Mouse (Mus musculus): ENCODE measurements around the gene Myh3. TPM values are rescaled to one million over a fixed set of nuclear protein-coding genes. Genes with fewer than 3 reads are reported as not detected.

Myh3 gene
- polyA plus RNA-seq, 1 experiment, result 876 TPM

- Histone ChIP-seq H3K4me2 (ENCODE audit: low read depth) (peak overlapping the region; percentile 65), H3K79me2 (ENCODE audit: control insufficient read depth, insufficient read depth) (no peaks in the 10 kb centered on the region), H3K36me3 (ENCODE audit: control insufficient read depth, insufficient read depth) (no peaks in the 10 kb centered on the region), H3K27me3 (ENCODE audit: control insufficient read depth, insufficient read depth, insufficient read length) (no peaks in the 10 kb centered on the region), H3ac (ENCODE audit: control insufficient read depth, insufficient read length) (peak overlapping the region; percentile 15), H3K4me3 (peak overlapping the region; percentile 43)
- TF ChIP-seq E2F4 (IDR thresholded peaks at IDR 0.05; ENCODE audit: insufficient read depth) (no peak), SRF (IDR thresholded peaks at IDR 0.05; ENCODE audit: control insufficient read depth, insufficient read length, low read depth) (no peak), POLR2A (IDR thresholded peaks at IDR 0.05; ENCODE audit: insufficient read length, low read depth) (peak; percentile 56), MYOD1 (IDR thresholded peaks at IDR 0.05; ENCODE audit: control insufficient read depth in 1 of 3, insufficient read length in 2 of 3, low read depth in 2 of 3) (peak in 2 of 3 experiments; percentile 83 to 89), USF1 (IDR thresholded peaks at IDR 0.05; ENCODE audit: low read depth) (no peak), REST (IDR thresholded peaks at IDR 0.05; ENCODE audit: insufficient read depth, insufficient read length) (no peak), MYOG (IDR thresholded peaks at IDR 0.05; ENCODE audit: control insufficient read depth in 1 of 3, insufficient read depth in 1 of 3, insufficient read length in 2 of 3, low read depth in 2 of 3) (peak; percentile 82 to 97 (median 89)), TCF3 (IDR thresholded peaks at IDR 0.05; ENCODE audit: insufficient read length, low read depth) (peak; percentile 82), CEBPB (IDR thresholded peaks at IDR 0.05; ENCODE audit: insufficient read depth, poor library complexity, severe bottlenecking) (no peak), MAX (IDR thresholded peaks at IDR 0.05; ENCODE audit: low read depth) (no peak), POLR2AphosphoS2 (IDR thresholded peaks at IDR 0.05; ENCODE audit: insufficient read length, low read depth) (peak; percentile 49), TCF12 (IDR thresholded peaks at IDR 0.05; ENCODE audit: insufficient read depth, poor library complexity, severe bottlenecking) (peak; percentile 28)
Measured at GRCm38 (mm10) chr11:67079740-67080139, 1.6 kb downstream of the Myh3 start.

- no peaks in the 10 kb centered on the region for H3K36me3 ChIP-seq (ENCODE audit: control insufficient read depth, insufficient read depth)
- peak overlapping the region; percentile 43 for H3K4me3 ChIP-seq
- H3ac ChIP-seq (ENCODE audit: control insufficient read depth, insufficient read length), result peak overlapping the region; percentile 15
- no peaks in the 10 kb centered on the region for H3K27me3 ChIP-seq (ENCODE audit: control insufficient read depth, insufficient read depth, insufficient read length)
- peak; percentile 13 for TF ChIP-seq POLR2AphosphoS2 (IDR thresholded peaks at IDR 0.05; ENCODE audit: insufficient read length, low read depth)
- TF ChIP-seq REST (IDR thresholded peaks at IDR 0.05; ENCODE audit: insufficient read depth, insufficient read length), result no peak
- H3K79me2 ChIP-seq (ENCODE audit: control insufficient read depth, insufficient read depth), result no peaks in the 10 kb centered on the region
- H3K4me2 ChIP-seq (ENCODE audit: low read depth), result peak overlapping the region; percentile 65
Measured at GRCm38 (mm10) chr11:67080168-67080567, 2.1 kb downstream of the Myh3 start.

- TF ChIP-seq POLR2AphosphoS2 (IDR thresholded peaks at IDR 0.05; ENCODE audit: insufficient read length, low read depth) (peak; percentile 85), POLR2A (IDR thresholded peaks at IDR 0.05; ENCODE audit: insufficient read length, low read depth) (peak; percentile 51), USF1 (IDR thresholded peaks at IDR 0.05; ENCODE audit: low read depth) (no peak), TCF3 (IDR thresholded peaks at IDR 0.05; ENCODE audit: insufficient read length, low read depth) (no peak), TCF12 (IDR thresholded peaks at IDR 0.05; ENCODE audit: insufficient read depth, poor library complexity, severe bottlenecking) (no peak), REST (IDR thresholded peaks at IDR 0.05; ENCODE audit: insufficient read depth, insufficient read length) (peak; percentile 61), MYOG (IDR thresholded peaks at IDR 0.05; ENCODE audit: control insufficient read depth in 1 of 3, insufficient read depth in 1 of 3, insufficient read length in 2 of 3, low read depth in 2 of 3) (peak in 2 of 3 experiments; percentile 78 to 82), MYOD1 (IDR thresholded peaks at IDR 0.05; ENCODE audit: control insufficient read depth in 1 of 3, insufficient read length in 2 of 3, low read depth in 2 of 3) (peak in 2 of 3 experiments; percentile 64 to 79)
- no peak overlapping the region for H3ac ChIP-seq (ENCODE audit: control insufficient read depth, insufficient read length)
- peak overlapping the region; percentile 43 for H3K4me3 ChIP-seq
- no peaks in the 10 kb centered on the region for H3K79me2 ChIP-seq (ENCODE audit: control insufficient read depth, insufficient read depth)
- no peaks in the 10 kb centered on the region for H3K36me3 ChIP-seq (ENCODE audit: control insufficient read depth, insufficient read depth)
- no peaks in the 10 kb centered on the region for H3K27me3 ChIP-seq (ENCODE audit: control insufficient read depth, insufficient read depth, insufficient read length)
- H3K4me2 ChIP-seq (ENCODE audit: low read depth), result peak overlapping the region; percentile 65
Measured at GRCm38 (mm10) chr11:67081125-67081649, 3.1 kb downstream of the Myh3 start.

GRCm38 (mm10) chr11:67082188-67082587, 4.1 kb downstream of the Myh3 start:
- Histone ChIP-seq H3ac (ENCODE audit: control insufficient read depth, insufficient read length) (no peak overlapping the region), H3K79me2 (ENCODE audit: control insufficient read depth, insufficient read depth) (no peaks in the 10 kb centered on the region), H3K4me3 (peak overlapping the region; percentile 43), H3K27me3 (ENCODE audit: control insufficient read depth, insufficient read depth, insufficient read length) (no peaks in the 10 kb centered on the region), H3K36me3 (ENCODE audit: control insufficient read depth, insufficient read depth) (no peaks in the 10 kb centered on the region), H3K4me2 (ENCODE audit: low read depth) (peak overlapping the region; percentile 62)
- TF ChIP-seq TCF12 (IDR thresholded peaks at IDR 0.05; ENCODE audit: insufficient read depth, poor library complexity, severe bottlenecking) (no peak), POLR2A (IDR thresholded peaks at IDR 0.05; ENCODE audit: insufficient read length, low read depth) (peak; percentile 66), POLR2AphosphoS2 (IDR thresholded peaks at IDR 0.05; ENCODE audit: insufficient read length, low read depth) (peak; percentile 83), MYOG (IDR thresholded peaks at IDR 0.05; ENCODE audit: control insufficient read depth in 1 of 3, insufficient read depth in 1 of 3, insufficient read length in 2 of 3, low read depth in 2 of 3) (no peak), USF1 (IDR thresholded peaks at IDR 0.05; ENCODE audit: low read depth) (no peak)

- H3ac ChIP-seq (ENCODE audit: control insufficient read depth, insufficient read length), result no peak overlapping the region
- H3K27me3 ChIP-seq (ENCODE audit: control insufficient read depth, insufficient read depth, insufficient read length), result no peaks in the 10 kb centered on the region
- H3K4me2 ChIP-seq (ENCODE audit: low read depth), result peak overlapping the region; percentile 62
- H3K4me3 ChIP-seq, result peak overlapping the region; percentile 43
- H3K79me2 ChIP-seq (ENCODE audit: control insufficient read depth, insufficient read depth), result no peaks in the 10 kb centered on the region
- TF ChIP-seq POLR2AphosphoS2 (IDR thresholded peaks at IDR 0.05; ENCODE audit: insufficient read length, low read depth) (peak; percentile 57), POLR2A (IDR thresholded peaks at IDR 0.05; ENCODE audit: insufficient read length, low read depth) (peak; percentile 30), CEBPB (IDR thresholded peaks at IDR 0.05; ENCODE audit: insufficient read depth, poor library complexity, severe bottlenecking) (no peak), E2F4 (IDR thresholded peaks at IDR 0.05; ENCODE audit: insufficient read depth) (no peak), TCF12 (IDR thresholded peaks at IDR 0.05; ENCODE audit: insufficient read depth, poor library complexity, severe bottlenecking) (no peak), SRF (IDR thresholded peaks at IDR 0.05; ENCODE audit: control insufficient read depth, insufficient read length, low read depth) (no peak), MYOD1 (IDR thresholded peaks at IDR 0.05; ENCODE audit: control insufficient read depth in 1 of 3, insufficient read length in 2 of 3, low read depth in 2 of 3) (no peak), USF1 (IDR thresholded peaks at IDR 0.05; ENCODE audit: low read depth) (no peak)
- no peaks in the 10 kb centered on the region for H3K36me3 ChIP-seq (ENCODE audit: control insufficient read depth, insufficient read depth)
Measured at GRCm38 (mm10) chr11:67082793-67083192, 4.7 kb downstream of the Myh3 start.

Data from myocyte (in vitro differentiated cells).